22 mouse cellular contexts compared by ENCODE assay signal in genomic region chr8:81044201-81044600, GRCm38 (mm10). TPM values are rescaled to one million over a fixed set of nuclear protein-coding genes. Genes with fewer than 3 reads are reported as not detected.
A peak's percentile ranks its signal among the peaks of the same experiment; 100 is the strongest.
DNase-seq lines count a peak whose midpoint lies in the region; ATAC-seq and TF ChIP-seq lines count a peak whose summit lies in the region.
"Had no signal": no experiment of that assay in that cellular context is flagged by ENCODE, and none has a peak within 500 bp of the region (broad histone marks: within the 10 kb centered on the region; RNA-seq: fewer than 3 reads in every experiment).

No protein-coding gene starts in this region.

- intact Hi-C loops in gastrocnemius, postnatal 14 days (cut with DNase I; ENCODE audit: low total_unique reads) = no loop called here

- no peak for TF ChIP-seq POLR2A in brain, embryonic 14.5 days (IDR thresholded peaks at IDR 0.05; ENCODE audit: borderline replicate concordance, extremely low read depth, insufficient read depth, insufficient read length, poor library complexity, severe bottlenecking)

- no peak overlapping the region for H3K4me2 ChIP-seq in lung, embryonic 14.5 days
- H3K4me2 ChIP-seq: embryonic facial prominence, embryonic 12.5 days; forebrain, embryonic 12.5 days; heart, embryonic 15.5 days; hindbrain, embryonic 15.5 days had no signal

- H3K9ac ChIP-seq in lung, embryonic 14.5 days = no peak overlapping the region
- H3K9ac ChIP-seq: embryonic facial prominence, embryonic 12.5 days; forebrain, embryonic 12.5 days; heart, embryonic 15.5 days; hindbrain, embryonic 15.5 days had no signal

- H3K9me3 ChIP-seq in lung, embryonic 14.5 days (ENCODE audit: low read depth, low read length) = no peaks in the 10 kb centered on the region
- H3K9me3 ChIP-seq: embryonic facial prominence, embryonic 12.5 days; forebrain, embryonic 12.5 days; heart, embryonic 10.5 days; heart, embryonic 15.5 days; hindbrain, embryonic 15.5 days had no signal

- no peaks in the 10 kb centered on the region for H3K36me3 ChIP-seq in lung, embryonic 14.5 days (ENCODE audit: insufficient read depth)
- H3K36me3 ChIP-seq: embryonic facial prominence, embryonic 12.5 days; forebrain, embryonic 12.5 days; heart, embryonic 10.5 days; heart, embryonic 15.5 days; hindbrain, embryonic 15.5 days had no signal

- H3K27me3 ChIP-seq in lung, embryonic 14.5 days (ENCODE audit: insufficient read depth, low read length) = no peaks in the 10 kb centered on the region
- H3K27me3 ChIP-seq: embryonic facial prominence, embryonic 12.5 days; forebrain, embryonic 12.5 days; heart, embryonic 15.5 days; hindbrain, embryonic 15.5 days had no signal

- TF ChIP-seq CTCF in lung, embryonic 14.5 days (IDR thresholded peaks at IDR 0.05; ENCODE audit: low read depth) = no peak
- no peak for TF ChIP-seq CTCF in brain, embryonic 14.5 days (IDR thresholded peaks at IDR 0.05; ENCODE audit: borderline replicate concordance, extremely low read depth, insufficient read depth, insufficient read length)

- WGBS in lung, embryonic 14.5 days = 32% methylated on average over 3 of the region's 3 CpGs

- DNase-seq in adrenal gland, postnatal 14 days = peak; percentile 6
- no peak for DNase-seq in adrenal gland, adult 18-20 months (ENCODE audit: low spot score in 2 of 2)
- peak; percentile 10 for DNase-seq in gastrocnemius, postnatal 10 days
- no peak for DNase-seq in gastrocnemius, postnatal 14 days
- peak; percentile 57 for DNase-seq in lung, embryonic 14.5 days
- DNase-seq in lung, postnatal 10 days = no peak
- peak; percentile 20 for DNase-seq in brain, embryonic 14.5 days (ENCODE audit: low read depth)
- DNase-seq: adrenal gland, adult 8-10 months; cerebellum, adult 18-20 months; cerebellum, postnatal 14 days; embryo, embryonic 11 days; gastrocnemius, adult 2 months; heart, adult 18-20 months; heart, postnatal 14 days had no signal

- H3K27ac ChIP-seq in lung, embryonic 14.5 days (ENCODE audit: low read depth) = no peak overlapping the region
- H3K27ac ChIP-seq: embryonic facial prominence, embryonic 12.5 days; forebrain, embryonic 12.5 days; gastrocnemius, adult 2 months; heart, embryonic 10.5 days; heart, embryonic 15.5 days; hindbrain, embryonic 15.5 days had no signal

- ATAC-seq in lung, embryonic 14.5 days (ENCODE audit: insufficient read depth) = no peak
- ATAC-seq: activated CD4-positive, CD25-positive, alpha-beta regulatory T cell, adult 4 months; intestine, embryonic 16.5 days; Patski had no signal

- no peak overlapping the region for H3K4me3 ChIP-seq in lung, embryonic 14.5 days (ENCODE audit: low read depth, low read length)
- H3K4me3 ChIP-seq: embryonic facial prominence, embryonic 12.5 days; forebrain, embryonic 12.5 days; gastrocnemius, adult 2 months; heart, embryonic 10.5 days; heart, embryonic 15.5 days; hindbrain, embryonic 15.5 days had no signal

- no peaks in the 10 kb centered on the region for H3K4me1 ChIP-seq in lung, embryonic 14.5 days (ENCODE audit: insufficient read depth)
- H3K4me1 ChIP-seq: embryonic facial prominence, embryonic 12.5 days; forebrain, embryonic 12.5 days; heart, embryonic 10.5 days; heart, embryonic 15.5 days; hindbrain, embryonic 15.5 days had no signal

RNA-seq across cellular contexts. Expression of gene Usp38, which starts 29.5 kb away (rescaled TPM):
- total RNA-seq in adrenal gland, postnatal 14 days (2021) = 26.2 and 27.0 TPM in 2 replicates
- 10 to 100 TPM; 23.2 to 25.1 TPM for total RNA-seq in adrenal gland, adult 18-20 months (2021)
- 10 to 100 TPM; 18.0 to 20.3 TPM for total RNA-seq in gastrocnemius, postnatal 10 days (2021)
- total RNA-seq in gastrocnemius, postnatal 14 days (2021) = 10 to 100 TPM; 16.4 to 16.8 TPM
- 23.2 and 24.8 TPM in 2 replicates for polyA plus RNA-seq in lung, embryonic 14.5 days (2014; fragmentation: Nextera tagmentation; extraction: Ambion mirVana)
- 12.0 and 15.2 TPM in 2 replicates for polyA plus RNA-seq in brain, embryonic 14.5 days (2012; rRNA removed)

Comparison
In these comparisons a context has a peak if more than half of its experiments do, and no peak if none do; other contexts are left out.
1. DNase-seq: peak in adrenal gland, postnatal 14 days (single experiment), gastrocnemius, postnatal 10 days (single experiment), lung, embryonic 14.5 days (single experiment) and brain, embryonic 14.5 days (single experiment); none in adrenal gland, adult 18-20 months (0 of 2), gastrocnemius, postnatal 14 days (single experiment) and lung, postnatal 10 days (single experiment).